ENCODE assay signal across 28 mouse cellular contexts in genomic region chr3:21582122-21582521, GRCm38 (mm10).
"Had no signal": no experiment of that assay in that cellular context is flagged by ENCODE, and none has a peak within 500 bp of the region (broad histone marks: within the 10 kb centered on the region; RNA-seq: fewer than 3 reads in every experiment).

No protein-coding gene starts in this region.

- DNase-seq: gastrocnemius, adult 2 months; gastrocnemius, postnatal 10 days; gastrocnemius, postnatal 25 days; heart, adult 11 months; heart, adult 2 months; heart, postnatal 4 days; kidney, adult 11 months; kidney, adult 2 months; kidney, adult 9 months; kidney, postnatal 14 days; kidney, postnatal 36 days; liver; liver, embryonic 13.5 days; liver, postnatal 0 days had no signal

- H3K27me3 ChIP-seq: heart, embryonic 13.5 days; heart, embryonic 15.5 days; kidney, embryonic 15.5 days; limb, embryonic 12.5 days; liver, embryonic 13.5 days; liver, embryonic 15.5 days had no signal

- H3K9me3 ChIP-seq: heart, embryonic 13.5 days; heart, embryonic 15.5 days; hindbrain, embryonic 13.5 days; kidney, embryonic 15.5 days; limb, embryonic 10.5 days; limb, embryonic 12.5 days; liver, embryonic 13.5 days; liver, embryonic 15.5 days had no signal

- H3K4me1 ChIP-seq: heart, embryonic 13.5 days; heart, embryonic 15.5 days; hindbrain, embryonic 13.5 days; limb, embryonic 12.5 days; liver, embryonic 13.5 days; liver, embryonic 15.5 days had no signal

- H3K4me2 ChIP-seq: heart, embryonic 11.5 days; heart, embryonic 13.5 days; heart, embryonic 15.5 days; hindbrain, embryonic 13.5 days; kidney, embryonic 15.5 days; limb, embryonic 12.5 days; liver, embryonic 11.5 days; liver, embryonic 13.5 days; liver, embryonic 15.5 days had no signal

- ATAC-seq: hindbrain, embryonic 16.5 days; intestine, embryonic 16.5 days; liver, postnatal 0 days had no signal

- H3K27ac ChIP-seq: gastrocnemius, adult 2 months; heart, adult 2 months; heart, embryonic 13.5 days; heart, embryonic 15.5 days; hindbrain, embryonic 13.5 days; kidney, embryonic 15.5 days; kidney, postnatal 0 days; layer of hippocampus, adult 2 months; left cerebral cortex, adult 2 months; limb, embryonic 10.5 days; limb, embryonic 12.5 days; liver, embryonic 13.5 days; liver, embryonic 15.5 days had no signal

- H3K9ac ChIP-seq: heart, embryonic 13.5 days; heart, embryonic 15.5 days; hindbrain, embryonic 13.5 days; kidney, embryonic 15.5 days; limb, embryonic 12.5 days; liver, embryonic 13.5 days; liver, embryonic 15.5 days; liver, postnatal 0 days had no signal

- H3K36me3 ChIP-seq: heart, embryonic 13.5 days; heart, embryonic 15.5 days; hindbrain, embryonic 13.5 days; kidney, embryonic 15.5 days; limb, embryonic 10.5 days; limb, embryonic 12.5 days; liver, embryonic 13.5 days; liver, embryonic 15.5 days had no signal

- H3K4me3 ChIP-seq: gastrocnemius, adult 2 months; heart, adult 2 months; heart, embryonic 13.5 days; heart, embryonic 15.5 days; hindbrain, embryonic 13.5 days; kidney, embryonic 15.5 days; layer of hippocampus, adult 2 months; left cerebral cortex, adult 2 months; limb, embryonic 10.5 days; limb, embryonic 12.5 days; liver, embryonic 13.5 days; liver, embryonic 15.5 days had no signal
